Mouse (Mus musculus) spleen, adult 2 months (tissue): ENCODE measurements at regions not wholly inside any gene's neighbourhood (a gene's known extent, or its start where the extent isn't known, plus 50 kb on each side); places are given as distances from the start of the nearest gene placed in this dataset.

Source experiments
- CTCF ChIP-seq: fragments of 200-500 bp; IDR thresholded peaks from 2 replicates; pipeline ENCODE4 v1.5.1; 2011; ENCODE audit warnings: mild to moderate bottlenecking, inconsistent platforms; ENCODE audit not compliant: insufficient read depth, insufficient read length, insufficient replicate concordance; ENCODE audit errors: extremely low read depth
- POLR2A ChIP-seq: fragments of 200-500 bp; IDR thresholded peaks from 2 replicates; pipeline ENCODE4 v1.6.1; 2011; ENCODE audit warnings: low read depth, low read length, inconsistent platforms

DNA sequence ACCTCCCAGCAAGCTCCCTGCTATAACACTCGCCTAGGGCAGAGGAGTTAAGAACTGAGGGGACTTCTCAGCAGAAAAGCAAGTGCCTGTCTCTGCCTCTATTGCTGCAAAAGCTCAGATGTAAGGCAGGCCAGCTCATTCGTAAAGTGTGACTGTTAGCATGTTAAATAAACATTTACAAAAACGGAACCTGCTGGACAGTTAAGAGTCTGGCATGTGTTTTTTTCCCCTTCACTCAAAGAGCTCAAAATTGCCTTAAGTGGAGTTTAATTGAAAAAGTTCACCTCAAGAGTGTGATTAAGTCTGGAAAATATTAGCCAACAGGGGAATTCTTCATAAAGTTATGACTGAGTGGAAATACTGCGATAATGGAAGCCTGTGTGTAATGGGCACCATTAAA lies 167.0 kb upstream of the Hs3st3a1 start:
- TF ChIP-seq POLR2A (no peak), CTCF (no peak)
